Mouse (Mus musculus): ENCODE measurements at regions not wholly inside any gene's neighbourhood (a gene's known extent, or its start where the extent isn't known, plus 50 kb on each side); places are given as distances from the start of the nearest gene placed in this dataset.

GRCm38 (mm10) chr4:95307134-95307533, 250.2 kb upstream of the Fggy start:
- Histone ChIP-seq H3K4me1 (replicated peaks; ENCODE audit: control insufficient read depth, insufficient read depth, low read length) (peaks cover 12% of the 10 kb centered on the region), H3K27ac (ENCODE audit: control insufficient read depth, insufficient read depth, low read length) (no peak overlapping the region), H3K27me3 (ENCODE audit: control insufficient read depth, insufficient read depth, low read length) (no peaks in the 10 kb centered on the region), H3K36me3 (ENCODE audit: control insufficient read depth, insufficient read depth, low read length) (no peaks in the 10 kb centered on the region), H3K4me3 (ENCODE audit: control insufficient read depth, insufficient read depth, low read length) (no peak overlapping the region)
- DNase-seq = no peak
- WGBS = 100% methylated on average over 2 of the region's 2 CpGs
- TF ChIP-seq CTCF (IDR thresholded peaks at IDR 0.05; ENCODE audit: borderline replicate concordance, control insufficient read depth, extremely low read depth, insufficient read depth, low read length, poor library complexity) (no peak), POLR2A (IDR thresholded peaks at IDR 0.05; ENCODE audit: control insufficient read depth, extremely low read depth, insufficient read depth, low read length, poor library complexity) (no peak)

GRCm38 (mm10) chr4:95308469-95308895, 248.8 kb upstream of the Fggy start:
- H3K4me1 ChIP-seq (replicated peaks; ENCODE audit: control insufficient read depth, insufficient read depth, low read length) = peaks cover 2% of the 10 kb centered on the region

DNA sequence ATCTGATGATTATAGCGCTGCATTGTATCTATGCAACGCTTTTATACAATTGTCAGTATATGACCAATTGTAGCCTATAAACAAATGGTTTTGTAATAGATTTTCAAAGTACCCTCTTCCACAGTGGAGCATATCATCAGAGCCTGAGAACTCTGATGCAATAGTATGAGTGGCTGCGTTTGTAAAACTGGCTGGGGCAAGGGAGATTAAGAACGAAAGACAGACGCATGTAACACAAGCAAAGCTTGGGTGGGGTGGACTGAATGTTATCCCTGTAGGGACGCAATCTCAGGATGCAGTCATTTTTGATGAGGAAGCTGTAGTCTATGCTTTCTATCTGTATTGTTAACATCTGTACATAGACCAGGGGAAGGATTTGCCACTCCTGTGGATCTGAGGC, 246.9 kb upstream of the Fggy start:
- H3K27me3 ChIP-seq (ENCODE audit: control insufficient read depth, insufficient read depth, low read length) = no peaks in the 10 kb centered on the region
- no peak for TF ChIP-seq POLR2A (IDR thresholded peaks at IDR 0.05; ENCODE audit: control insufficient read depth, extremely low read depth, insufficient read depth, low read length, poor library complexity)
- H3K27ac ChIP-seq (ENCODE audit: control insufficient read depth, insufficient read depth, low read length) = no peak overlapping the region
- WGBS = 98% methylated on average over 6 of the region's 6 CpGs
- no peaks in the 10 kb centered on the region for H3K36me3 ChIP-seq (ENCODE audit: control insufficient read depth, insufficient read depth, low read length)
- H3K4me1 ChIP-seq (replicated peaks; ENCODE audit: control insufficient read depth, insufficient read depth, low read length) = no peaks in the 10 kb centered on the region
- DNase-seq = no peak
- H3K4me3 ChIP-seq (ENCODE audit: control insufficient read depth, insufficient read depth, low read length) = no peak overlapping the region

More at GRCm38 (mm10) chr4:95308469-95308895, 248.8 kb upstream of the Fggy start:
- 92% methylated on average over 5 of the region's 5 CpGs for WGBS
- no peak for TF ChIP-seq CTCF (IDR thresholded peaks at IDR 0.05; ENCODE audit: borderline replicate concordance, control insufficient read depth, extremely low read depth, insufficient read depth, low read length, poor library complexity)
- TF ChIP-seq POLR2A (IDR thresholded peaks at IDR 0.05; ENCODE audit: control insufficient read depth, extremely low read depth, insufficient read depth, low read length, poor library complexity) = no peak
- Histone ChIP-seq H3K27ac (ENCODE audit: control insufficient read depth, insufficient read depth, low read length) (no peak overlapping the region), H3K4me3 (ENCODE audit: control insufficient read depth, insufficient read depth, low read length) (no peak overlapping the region), H3K36me3 (ENCODE audit: control insufficient read depth, insufficient read depth, low read length) (no peaks in the 10 kb centered on the region), H3K27me3 (ENCODE audit: control insufficient read depth, insufficient read depth, low read length) (no peaks in the 10 kb centered on the region)
- no peak for DNase-seq

DNA sequence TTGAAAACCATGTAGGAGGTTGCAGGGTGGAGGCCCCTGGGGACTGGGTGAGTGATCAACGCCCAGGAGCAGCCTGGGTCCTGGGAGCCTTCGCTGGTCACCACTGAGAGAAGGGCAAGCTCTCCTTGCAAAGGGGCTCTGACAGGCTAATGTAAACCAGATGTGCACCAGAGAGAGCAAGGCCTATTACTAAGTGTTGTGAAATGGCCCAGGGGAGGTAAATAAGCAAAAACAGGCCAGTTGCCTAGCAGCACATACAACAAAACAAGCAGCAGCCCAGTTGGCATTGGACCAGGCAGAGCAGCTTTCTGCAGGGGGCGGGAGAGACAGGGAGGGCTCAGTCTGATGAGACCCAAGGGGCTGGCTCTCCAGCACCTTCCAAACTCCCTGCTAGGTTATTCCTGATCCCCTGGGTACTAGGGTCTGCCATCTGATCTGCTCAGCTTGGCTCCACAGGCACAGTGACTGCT, 239.5 kb upstream of the Fggy start:
- 88% methylated on average over 3 of the region's 3 CpGs for WGBS
- Histone ChIP-seq H3K36me3 (ENCODE audit: control insufficient read depth, insufficient read depth, low read length) (no peaks in the 10 kb centered on the region), H3K4me3 (ENCODE audit: control insufficient read depth, insufficient read depth, low read length) (no peak overlapping the region), H3K4me1 (replicated peaks; ENCODE audit: control insufficient read depth, insufficient read depth, low read length) (no peaks in the 10 kb centered on the region), H3K27ac (ENCODE audit: control insufficient read depth, insufficient read depth, low read length) (no peak overlapping the region), H3K27me3 (ENCODE audit: control insufficient read depth, insufficient read depth, low read length) (no peaks in the 10 kb centered on the region)
- TF ChIP-seq CTCF (IDR thresholded peaks at IDR 0.05; ENCODE audit: borderline replicate concordance, control insufficient read depth, extremely low read depth, insufficient read depth, low read length, poor library complexity) = no peak
- TF ChIP-seq POLR2A (IDR thresholded peaks at IDR 0.05; ENCODE audit: control insufficient read depth, extremely low read depth, insufficient read depth, low read length, poor library complexity) = no peak
- no peak for DNase-seq

- 83% methylated on average over 1 of the region's 1 CpGs for WGBS
- no peak overlapping the region for H3K27ac ChIP-seq (ENCODE audit: control insufficient read depth, insufficient read depth, low read length)
- no peaks in the 10 kb centered on the region for H3K4me1 ChIP-seq (replicated peaks; ENCODE audit: control insufficient read depth, insufficient read depth, low read length)
- H3K4me3 ChIP-seq (ENCODE audit: control insufficient read depth, insufficient read depth, low read length) = no peak overlapping the region
- DNase-seq = no peak
- H3K27me3 ChIP-seq (ENCODE audit: control insufficient read depth, insufficient read depth, low read length) = no peaks in the 10 kb centered on the region
- TF ChIP-seq POLR2A (IDR thresholded peaks at IDR 0.05; ENCODE audit: control insufficient read depth, extremely low read depth, insufficient read depth, low read length, poor library complexity) (no peak), CTCF (IDR thresholded peaks at IDR 0.05; ENCODE audit: borderline replicate concordance, control insufficient read depth, extremely low read depth, insufficient read depth, low read length, poor library complexity) (no peak)
- H3K36me3 ChIP-seq (ENCODE audit: control insufficient read depth, insufficient read depth, low read length) = no peaks in the 10 kb centered on the region
These were observed 238.7 kb upstream of the Fggy start for GRCm38 (mm10) chr4:95318561-95318960.

GRCm38 (mm10) chr4:95319036-95319435, 238.3 kb upstream of the Fggy start:
- DNase-seq = no peak
- Histone ChIP-seq H3K4me3 (ENCODE audit: control insufficient read depth, insufficient read depth, low read length) (no peak overlapping the region), H3K27ac (ENCODE audit: control insufficient read depth, insufficient read depth, low read length) (no peak overlapping the region), H3K4me1 (replicated peaks; ENCODE audit: control insufficient read depth, insufficient read depth, low read length) (no peaks in the 10 kb centered on the region), H3K36me3 (ENCODE audit: control insufficient read depth, insufficient read depth, low read length) (no peaks in the 10 kb centered on the region), H3K27me3 (ENCODE audit: control insufficient read depth, insufficient read depth, low read length) (no peaks in the 10 kb centered on the region)
- TF ChIP-seq POLR2A (IDR thresholded peaks at IDR 0.05; ENCODE audit: control insufficient read depth, extremely low read depth, insufficient read depth, low read length, poor library complexity) (no peak), CTCF (IDR thresholded peaks at IDR 0.05; ENCODE audit: borderline replicate concordance, control insufficient read depth, extremely low read depth, insufficient read depth, low read length, poor library complexity) (no peak)
- WGBS = 95% methylated on average over 6 of the region's 6 CpGs

- no peaks in the 10 kb centered on the region for H3K4me1 ChIP-seq (replicated peaks; ENCODE audit: control insufficient read depth, insufficient read depth, low read length)
- WGBS = 33% methylated on average over 1 of the region's 1 CpGs
- DNase-seq = no peak
These were observed 231.4 kb upstream of the Fggy start for GRCm38 (mm10) chr4:95325861-95326260.

More at GRCm38 (mm10) chr4:95325861-95326260, 231.4 kb upstream of the Fggy start:
- H3K27ac ChIP-seq (ENCODE audit: control insufficient read depth, insufficient read depth, low read length) = no peak overlapping the region
- no peaks in the 10 kb centered on the region for H3K27me3 ChIP-seq (ENCODE audit: control insufficient read depth, insufficient read depth, low read length)
- TF ChIP-seq POLR2A (IDR thresholded peaks at IDR 0.05; ENCODE audit: control insufficient read depth, extremely low read depth, insufficient read depth, low read length, poor library complexity) (no peak), CTCF (IDR thresholded peaks at IDR 0.05; ENCODE audit: borderline replicate concordance, control insufficient read depth, extremely low read depth, insufficient read depth, low read length, poor library complexity) (no peak)
- H3K36me3 ChIP-seq (ENCODE audit: control insufficient read depth, insufficient read depth, low read length) = no peaks in the 10 kb centered on the region
- H3K4me3 ChIP-seq (ENCODE audit: control insufficient read depth, insufficient read depth, low read length) = no peak overlapping the region
